Mouse (Mus musculus): ENCODE data around the gene Tex52. TPM values are rescaled to one million over a fixed set of nuclear protein-coding genes. Genes with fewer than 3 reads are reported as not detected.
A peak's percentile ranks its signal among the peaks of the same experiment; 100 is the strongest.

The Tex52 gene
- total RNA-seq, 2 experiments from 2014 or later, result not detected

DNA sequence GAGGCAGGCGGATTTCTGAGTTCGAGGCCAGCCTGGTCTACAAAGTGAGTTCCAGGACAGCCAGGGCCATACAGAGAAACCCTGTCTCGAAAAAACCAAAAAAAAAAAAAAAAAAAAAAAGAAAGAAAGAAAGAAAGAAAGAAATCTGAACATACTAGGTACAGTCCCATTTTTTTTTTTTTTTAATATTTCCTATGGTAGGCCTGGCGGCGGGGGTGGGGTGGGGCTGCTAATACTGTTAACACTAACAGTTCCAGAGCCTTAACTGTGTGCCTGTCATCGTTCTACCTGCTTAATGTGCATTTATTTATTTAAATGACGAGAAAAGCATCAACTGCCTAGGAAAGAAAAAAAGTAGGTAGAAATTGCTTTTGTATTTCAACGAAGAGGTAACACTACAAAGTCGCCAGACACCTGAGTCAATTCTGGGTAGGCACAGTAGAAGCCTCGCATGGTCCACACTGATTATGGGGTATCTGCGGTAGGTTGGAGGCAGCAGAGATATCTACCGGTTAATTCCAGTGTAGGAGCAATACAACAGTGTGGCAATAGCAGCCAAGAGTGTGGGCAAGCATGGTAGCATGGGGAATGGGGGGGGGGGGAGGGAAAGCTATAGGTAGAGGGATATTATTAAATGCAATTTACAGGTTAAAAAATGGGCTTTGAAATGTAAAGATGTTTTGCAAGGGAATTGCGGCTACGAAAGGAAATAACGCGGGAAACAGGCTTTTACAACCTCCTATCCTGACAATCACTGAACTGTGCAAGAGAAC, 48.4 kb downstream of the Tex52 start:
- DNase-seq, result no peak
- intact Hi-C loops (cut with DNase I), result no loop called here

DNA sequence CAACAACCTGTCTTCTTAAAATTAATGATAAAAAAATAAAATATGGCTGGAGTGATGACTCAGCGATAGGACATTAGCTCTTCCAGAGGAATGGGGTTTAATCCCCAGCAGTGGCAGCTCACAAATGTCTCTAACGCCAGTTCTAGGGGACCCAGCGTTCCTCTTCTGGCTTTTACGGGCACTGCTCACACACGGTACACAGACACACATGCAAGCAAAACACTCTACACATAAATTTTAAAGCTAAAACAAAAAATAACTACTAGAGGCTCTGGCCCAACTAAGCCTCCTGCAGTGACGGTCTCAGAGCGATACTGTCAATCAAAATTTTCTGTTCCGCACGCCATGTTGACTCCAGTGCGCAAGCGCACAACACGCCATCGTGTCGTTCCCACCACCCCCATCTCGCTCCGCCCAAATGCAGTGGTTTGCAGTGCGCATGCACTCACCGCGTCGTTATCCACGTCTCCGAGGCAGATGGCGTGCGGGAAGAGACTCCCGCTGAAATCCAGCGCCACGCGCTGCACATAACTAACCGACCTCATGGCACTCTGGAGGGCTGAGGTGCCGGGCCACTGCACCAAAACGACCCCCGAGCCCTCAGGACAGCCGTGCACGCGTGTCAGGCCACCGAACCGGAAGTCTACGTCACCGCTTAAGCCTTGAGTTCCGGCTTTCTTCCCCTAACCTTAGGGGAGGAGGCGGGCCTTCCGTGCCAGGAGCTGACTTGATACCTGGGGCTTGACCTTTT, 49.2 kb downstream of the Tex52 start, which contains the start of gene Itfg2:
TSS of gene Itfg2 (minus strand) at position 663 of the 751 bp plus-strand sequence.
- DNase-seq, result peak; percentile 94 to 97
- intact Hi-C loops (cut with DNase I), result no loop called here

DNA sequence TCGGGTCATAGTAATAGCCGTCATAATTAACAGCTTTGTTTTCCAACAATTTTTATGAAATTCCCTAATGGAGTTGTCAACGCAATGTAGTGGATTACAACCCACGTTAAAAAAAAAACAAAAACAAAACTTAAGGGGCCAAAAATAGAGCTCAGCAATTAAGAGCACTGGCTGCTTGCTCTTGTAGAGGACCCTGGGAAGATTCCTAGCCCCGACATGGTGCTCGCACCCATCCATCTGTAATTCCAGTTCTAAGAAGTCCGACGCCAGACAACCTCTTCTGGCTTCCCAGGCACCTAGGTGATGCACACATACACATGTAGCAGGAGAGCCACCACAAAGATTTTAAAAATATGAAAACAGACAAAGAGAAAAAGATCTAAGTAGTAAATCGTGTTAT, 49.8 kb downstream of the Tex52 start:
- no peak for DNase-seq
- intact Hi-C loops (cut with DNase I), result no loop called here

DNA sequence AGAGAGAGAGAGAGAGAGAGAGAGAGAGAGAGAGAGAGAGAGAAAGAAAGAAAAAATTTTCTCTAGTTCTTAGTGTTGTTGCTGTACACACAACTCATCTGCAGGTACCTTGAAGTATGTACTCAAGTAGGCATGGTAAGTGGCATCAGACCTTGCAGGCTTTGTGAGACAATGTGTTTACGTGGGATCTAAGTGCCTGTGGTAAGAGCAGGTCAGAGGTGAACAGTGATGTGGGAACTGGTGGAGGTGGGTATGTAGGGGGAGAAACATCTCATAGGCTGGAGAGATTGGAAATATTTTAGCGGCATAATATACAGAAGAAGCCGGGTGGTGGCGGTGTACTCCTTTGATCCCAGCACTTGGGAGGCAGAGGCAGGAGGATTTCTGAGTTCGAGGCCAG, 52.3 kb downstream of the Tex52 start:
- no peak for DNase-seq
- intact Hi-C loops (cut with DNase I), result no loop called here

DNA sequence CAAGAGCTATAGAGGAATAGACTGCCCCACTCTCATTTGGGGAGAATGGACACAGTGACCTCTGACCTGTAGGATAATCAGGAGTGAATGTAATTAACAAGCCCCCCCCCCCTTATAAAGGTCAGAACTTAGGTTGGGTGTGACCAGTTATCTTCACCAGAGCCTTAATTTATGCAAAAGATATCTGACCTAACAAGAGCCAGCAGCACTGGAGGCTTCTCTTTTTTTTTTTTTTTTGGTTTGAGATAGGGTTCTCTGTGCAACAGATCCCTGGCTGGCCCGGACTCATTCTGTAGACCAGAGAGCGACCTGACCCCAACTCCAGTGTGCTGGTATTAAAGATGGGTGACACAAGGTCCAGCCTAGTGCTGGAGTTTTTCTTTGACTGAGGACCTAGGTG, 54.0 kb downstream of the Tex52 start:
- no peak for DNase-seq
- intact Hi-C loops (cut with DNase I), result no loop called here

DNA sequence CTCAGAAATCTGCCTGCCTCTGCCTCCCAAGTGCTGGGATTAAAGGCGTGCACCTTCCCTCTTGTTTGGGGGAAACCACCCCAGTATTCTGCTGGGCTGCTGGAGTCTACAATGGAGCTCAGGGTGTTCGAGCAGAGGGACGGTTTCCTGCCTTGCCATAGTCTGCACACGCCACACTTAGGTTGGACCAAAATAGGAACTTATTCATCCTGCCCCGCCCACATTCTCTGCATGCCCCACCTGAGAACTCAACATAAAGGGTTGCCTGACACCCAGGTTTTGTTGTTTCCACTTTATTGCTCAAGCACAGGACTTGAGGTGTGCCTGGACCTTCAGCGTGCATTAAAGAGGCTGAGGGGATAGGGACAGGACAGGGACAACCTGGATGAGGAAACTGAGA, 54.6 kb downstream of the Tex52 start:
- intact Hi-C loops (cut with DNase I), result loop anchor here (10.0 kb wide), 1 partner anchor 1325 kb away; the partner anchor contains the start of gene Tigar
- DNase-seq, result no peak

DNA sequence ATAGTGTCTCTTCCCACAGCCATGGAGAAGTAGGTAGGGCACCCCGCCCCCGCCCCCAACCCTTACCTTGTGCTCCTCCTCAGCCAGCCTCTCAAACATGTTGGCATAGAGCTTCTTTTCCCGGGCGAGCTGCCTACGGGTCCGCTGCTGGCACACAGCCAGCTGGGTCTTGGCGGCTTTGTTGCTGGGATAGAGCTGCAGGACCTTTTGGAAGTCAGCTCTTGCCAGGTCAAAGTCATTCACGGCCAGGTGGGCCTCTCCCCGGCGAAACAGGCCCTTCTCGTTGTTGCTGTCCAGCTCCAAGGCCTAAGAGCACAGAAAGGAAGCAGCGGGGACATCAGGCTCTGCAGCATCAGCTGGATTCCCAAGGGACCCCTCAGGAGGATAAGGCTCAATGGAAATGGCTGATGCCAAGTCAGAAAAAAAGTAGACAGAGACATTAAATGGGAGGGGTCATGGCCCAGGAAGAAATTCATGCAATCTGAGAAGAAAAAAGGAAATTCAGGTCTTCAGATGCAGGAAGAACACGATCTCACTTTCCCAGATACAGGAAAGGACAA, 57.2 kb downstream of the Tex52 start:
- intact Hi-C loops (cut with DNase I), result loop anchor here (10.0 kb wide), 1 partner anchor 1328 kb away; the partner anchor contains the start of gene Tigar
- no peak for DNase-seq

DNA sequence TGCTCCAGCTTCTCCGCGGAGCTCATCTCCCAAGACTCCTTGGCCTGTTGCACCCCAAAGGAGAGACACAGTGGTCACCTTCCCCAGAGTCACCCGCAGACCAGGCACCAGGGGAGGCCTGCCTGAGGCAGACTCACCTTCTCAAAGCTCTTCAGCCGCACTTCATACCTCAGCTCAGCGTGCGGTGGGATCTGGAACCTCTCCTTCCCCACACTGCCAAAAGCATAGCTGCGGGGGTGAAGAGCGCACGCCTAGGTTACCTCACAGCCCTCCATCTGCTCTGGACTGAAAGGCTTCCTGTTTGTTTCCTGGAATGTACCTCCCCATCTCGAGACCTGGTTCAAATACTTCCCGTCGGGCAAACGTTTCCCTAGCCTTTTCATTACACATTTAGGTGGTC, 58.3 kb downstream of the Tex52 start:
- DNase-seq, result no peak
- intact Hi-C loops (cut with DNase I), result loop anchor here (10.0 kb wide), 1 partner anchor 1329 kb away; the partner anchor contains the start of gene Tigar

Other genes with a start within 250 kb of the Tex52 start
- 10 to 100 TPM; 34.7 to 39.3 TPM for gene Tspan9, start 231.9 kb upstream of the Tex52 start, total RNA-seq (2021)
- 1 to 10 TPM; 3.7 to 4.3 TPM for gene Tead4, start 74.6 kb upstream of the Tex52 start, total RNA-seq (2021)
- gene Tulp3, start 19.6 kb upstream of the Tex52 start, total RNA-seq (2021), result 1 to 10 TPM; 5.8 to 6.6 TPM
- 1 to 10 TPM; 5.2 to 6.6 TPM for gene Rhno1, start 12.5 kb upstream of the Tex52 start, total RNA-seq (2021)
- 1 to 10 TPM in 1 of 2 experiments, under 1 TPM in 1; 0.62 to 1.0 TPM for gene Foxm1, start 12.5 kb upstream of the Tex52 start, total RNA-seq (2021)
- not detected for gene Gm44596, start within 50 bp of the Tex52 start, total RNA-seq (2021)
- 1 to 10 TPM; 1.4 to 1.5 TPM for gene Nrip2, start 23.8 kb downstream of the Tex52 start, total RNA-seq (2021)
- 10 to 100 TPM; 15.3 to 19.5 TPM for gene Itfg2, start 49.5 kb downstream of the Tex52 start, total RNA-seq (2021)
- gene Fkbp4, start 63.2 kb downstream of the Tex52 start, total RNA-seq (2021), result 100 to 1,000 TPM in 1 of 2 experiments, 10 to 100 TPM in 1; 97.6 to 114 TPM
- gene Pzp, start 151.3 kb downstream of the Tex52 start, total RNA-seq (2021), result under 1 TPM in 1 of 2 experiments, not detected in 1; 0.41 TPM
- not detected for gene A2ml1, start 206.2 kb downstream of the Tex52 start, total RNA-seq (2021)
- gene Klrb1a, start 248.1 kb downstream of the Tex52 start, total RNA-seq (2021), result not detected